ENCODE assay signal across 9 mouse cellular contexts in the genomic region with DNA sequence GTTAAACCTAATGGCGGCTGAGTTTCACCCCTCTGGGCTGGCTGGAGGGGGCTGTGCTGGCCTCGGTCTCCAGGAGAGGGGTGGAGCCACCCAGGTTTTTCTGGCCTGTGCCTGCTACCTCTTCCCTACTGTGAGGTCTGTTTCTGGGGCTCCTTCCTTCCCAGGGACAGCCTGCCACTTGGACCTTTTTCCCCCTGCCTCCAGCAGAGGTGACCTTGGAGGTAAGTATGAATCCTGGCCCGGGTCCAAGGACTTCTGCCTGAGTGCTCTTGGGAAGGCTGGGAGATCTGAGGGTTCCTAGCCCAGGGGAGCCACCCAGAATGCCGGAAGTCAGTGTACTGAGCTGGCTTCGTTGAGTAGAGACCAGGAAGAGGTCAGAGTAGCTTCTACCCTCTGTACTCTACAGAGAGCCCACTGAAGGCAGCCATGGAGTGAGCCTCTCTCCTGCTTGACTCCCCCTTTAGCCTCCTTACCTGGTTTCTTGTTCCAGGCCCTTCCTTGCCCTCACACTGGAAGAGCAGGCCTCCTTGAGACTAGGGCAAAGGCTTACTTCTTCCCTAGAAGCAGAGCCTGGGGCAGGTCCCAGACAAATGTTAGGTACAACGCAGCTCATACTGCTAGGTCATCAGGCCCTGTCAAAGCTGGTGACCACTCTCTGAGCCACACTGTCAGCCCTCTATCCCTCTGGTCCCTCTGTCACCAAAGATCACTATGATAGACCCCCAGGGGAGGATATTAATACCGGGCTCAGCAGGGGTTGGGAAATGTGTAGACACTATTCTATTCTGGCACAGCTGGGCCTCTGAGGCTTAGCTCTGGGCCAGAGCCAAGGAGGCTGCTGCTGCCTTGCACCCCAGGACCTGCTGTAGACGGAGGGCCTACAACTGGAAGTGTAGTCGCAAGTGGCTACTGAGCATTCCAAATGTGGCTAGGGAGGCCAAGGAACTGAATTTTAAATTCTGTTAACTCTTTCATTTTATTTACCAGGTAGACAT. TPM values are rescaled to one million over a fixed set of nuclear protein-coding genes. Genes with fewer than 3 reads are reported as not detected.
DNase-seq lines count a peak whose midpoint lies in the region; ATAC-seq and TF ChIP-seq lines count a peak whose summit lies in the region.
"Had no signal": no experiment of that assay in that cellular context is flagged by ENCODE, and none has a peak within 500 bp of the region (broad histone marks: within the 10 kb centered on the region; RNA-seq: fewer than 3 reads in every experiment).

No protein-coding gene starts in this region.

- intact Hi-C loops in left cerebral cortex, postnatal 14 days (cut with DNase I) = no loop called here

- no peak for TF ChIP-seq CTCF in kidney, postnatal 0 days (IDR thresholded peaks at IDR 0.05; ENCODE audit: low read depth)
- no peak for TF ChIP-seq CTCF in cerebellum, adult 2 months (IDR thresholded peaks at IDR 0.05; ENCODE audit: borderline replicate concordance, insufficient read depth, low read depth, low read length)

- no peak for TF ChIP-seq POLR2A in cerebellum, adult 2 months (IDR thresholded peaks at IDR 0.05; ENCODE audit: borderline replicate concordance, insufficient read depth, low read length)

- no peak overlapping the region for H3K4me2 ChIP-seq in embryonic facial prominence, embryonic 12.5 days (replicated peaks)
- peak overlapping the region; percentile 25; the same call in 1 of the 2 replicates for H3K4me2 ChIP-seq in kidney, postnatal 0 days (ENCODE audit: low read length)
- H3K4me2 ChIP-seq: midbrain, embryonic 12.5 days had no signal

- no peaks in the 10 kb centered on the region for H3K36me3 ChIP-seq in heart, embryonic 10.5 days
- H3K36me3 ChIP-seq in embryonic facial prominence, embryonic 12.5 days = no peaks in the 10 kb centered on the region
- no peaks in the 10 kb centered on the region for H3K36me3 ChIP-seq in kidney, postnatal 0 days (ENCODE audit: insufficient read depth, low read length)
- H3K36me3 ChIP-seq: midbrain, embryonic 12.5 days had no signal

- peak overlapping the region; percentile 77 for H3K27ac ChIP-seq in heart, embryonic 10.5 days
- peak overlapping the region; percentile 52; the same call in 1 of the 2 replicates for H3K27ac ChIP-seq in embryonic facial prominence, embryonic 12.5 days
- H3K27ac ChIP-seq in kidney, postnatal 0 days = peak overlapping the region; percentile 91
- H3K27ac ChIP-seq in cerebellum, adult 2 months (ENCODE audit: insufficient read depth, low read length) = no peak overlapping the region
- H3K27ac ChIP-seq: midbrain, embryonic 12.5 days had no signal

- H3K9ac ChIP-seq in embryonic facial prominence, embryonic 12.5 days = no peak overlapping the region
- H3K9ac ChIP-seq in kidney, postnatal 0 days (ENCODE audit: low read depth, low read length) = peak overlapping the region; percentile 13; the same call in 1 of the 2 replicates
- H3K9ac ChIP-seq: midbrain, embryonic 12.5 days had no signal

- no peak for ATAC-seq in embryonic facial prominence, embryonic 12.5 days (ENCODE audit: insufficient number of reproducible peaks, insufficient read depth, low FRiP score, low TSS enrichment)
- ATAC-seq in kidney, postnatal 0 days (replicated peaks; ENCODE audit: low FRiP score, low read depth) = peak; percentile 94

- H3K4me1 ChIP-seq in heart, embryonic 10.5 days = peaks cover 29% of the 10 kb centered on the region
- peaks cover 21% of the 10 kb centered on the region for H3K4me1 ChIP-seq in embryonic facial prominence, embryonic 12.5 days
- H3K4me1 ChIP-seq in kidney, postnatal 0 days (replicated peaks; ENCODE audit: insufficient read depth, low read length) = peaks cover 3% of the 10 kb centered on the region; the same call in 1 of the 2 replicates
- H3K4me1 ChIP-seq in cerebellum, adult 2 months (ENCODE audit: control insufficient read depth, insufficient read depth, low read length) = no peaks in the 10 kb centered on the region; the same call in 1 of the 2 replicates

- peaks cover 8% of the 10 kb centered on the region for H3K27me3 ChIP-seq in heart, embryonic 10.5 days (ENCODE audit: insufficient read depth, poor library complexity, severe bottlenecking)
- H3K27me3 ChIP-seq in embryonic facial prominence, embryonic 12.5 days = no peaks in the 10 kb centered on the region
- H3K27me3 ChIP-seq in kidney, postnatal 0 days (ENCODE audit: insufficient read depth, low read length) = no peaks in the 10 kb centered on the region
- H3K27me3 ChIP-seq in cerebellum, adult 2 months (ENCODE audit: control insufficient read depth, insufficient read depth, low read length) = no peaks in the 10 kb centered on the region
- H3K27me3 ChIP-seq: midbrain, embryonic 12.5 days had no signal

- WGBS in heart, embryonic 10.5 days = 57% methylated on average over 9 of the region's 9 CpGs
- 47% methylated on average over 9 of the region's 9 CpGs for WGBS in embryonic facial prominence, embryonic 12.5 days
- WGBS in kidney, postnatal 0 days = 38% methylated on average over 9 of the region's 9 CpGs
- WGBS in cerebellum, adult 2 months = 53% methylated on average over 9 of the region's 9 CpGs

- H3K9me3 ChIP-seq in heart, embryonic 10.5 days = no peaks in the 10 kb centered on the region
- H3K9me3 ChIP-seq in embryonic facial prominence, embryonic 12.5 days = no peaks in the 10 kb centered on the region
- no peaks in the 10 kb centered on the region for H3K9me3 ChIP-seq in kidney, postnatal 0 days (replicated peaks; ENCODE audit: low read length)
- H3K9me3 ChIP-seq: midbrain, embryonic 12.5 days had no signal

- DNase-seq in heart, embryonic 10.5 days (ENCODE audit: low spot score) = no peak
- no peak for DNase-seq in heart, adult 8-10 months (ENCODE audit: low spot score)
- DNase-seq in kidney, postnatal 0 days (ENCODE audit: low spot score) = peak; percentile 50
- DNase-seq in lung, postnatal 10 days = peak; percentile 55
- no peak for DNase-seq in cerebellum, adult 2 months
- DNase-seq in left cerebral cortex, postnatal 14 days (ENCODE audit: low spot score in 2 of 2) = no peak
- no peak for DNase-seq in right cerebral cortex, postnatal 25 days

- no peak overlapping the region for H3K4me3 ChIP-seq in heart, embryonic 10.5 days
- no peak overlapping the region for H3K4me3 ChIP-seq in embryonic facial prominence, embryonic 12.5 days
- no peak overlapping the region for H3K4me3 ChIP-seq in kidney, postnatal 0 days (replicated peaks; ENCODE audit: low read depth, low read length)
- H3K4me3 ChIP-seq in cerebellum, adult 2 months (replicated peaks; ENCODE audit: insufficient read depth, low read depth, low read length) = no peak overlapping the region
- H3K4me3 ChIP-seq: midbrain, embryonic 12.5 days had no signal

RNA-seq across cellular contexts. Expression of a gene that starts 12.5 kb away (rescaled TPM):
- 0.97 and 1.5 TPM in 2 replicates for polyA plus RNA-seq in heart, embryonic 10.5 days (2016; fragmentation: Nextera tagmentation; extraction: Ambion mirVana)
- 1 to 10 TPM; 6.5 to 9.4 (median 7.6) TPM for total RNA-seq in heart, adult 8-10 months (2022)
- 3.6 TPM in 2 replicates for polyA plus RNA-seq in embryonic facial prominence, embryonic 12.5 days (2016; fragmentation: Nextera tagmentation; extraction: Ambion mirVana)
- polyA plus RNA-seq in kidney, postnatal 0 days (2015; fragmentation: Nextera tagmentation; extraction: Ambion mirVana) = 1.6 and 2.0 TPM in 2 replicates
- polyA plus RNA-seq in cerebellum, adult 2 months (2012; rRNA removed) = 219 and 223 TPM in 2 replicates
- 100 to 1,000 TPM; 304 to 328 TPM for total RNA-seq in left cerebral cortex, postnatal 14 days (2021)

Comparison
In these comparisons a context has a peak if more than half of its experiments do, and no peak if none do; other contexts are left out.
1. DNase-seq: peak in kidney, postnatal 0 days (single experiment) and lung, postnatal 10 days (single experiment); none in heart, embryonic 10.5 days (single experiment), heart, adult 8-10 months (single experiment), cerebellum, adult 2 months (0 of 2), left cerebral cortex, postnatal 14 days (0 of 2) and right cerebral cortex, postnatal 25 days (single experiment).
2. RNA of a gene that starts 12.5 kb away (polyA plus RNA-seq): 219 to 223 TPM in cerebellum, adult 2 months; 3.6 TPM in embryonic facial prominence, embryonic 12.5 days, 1.6 to 2.0 TPM in kidney, postnatal 0 days and 0.97 to 1.5 TPM in heart, embryonic 10.5 days; every median in the first group is over 10 times any median in the second.